Comparison of ENCODE assay signal across 25 mouse cellular contexts in the genomic region with DNA sequence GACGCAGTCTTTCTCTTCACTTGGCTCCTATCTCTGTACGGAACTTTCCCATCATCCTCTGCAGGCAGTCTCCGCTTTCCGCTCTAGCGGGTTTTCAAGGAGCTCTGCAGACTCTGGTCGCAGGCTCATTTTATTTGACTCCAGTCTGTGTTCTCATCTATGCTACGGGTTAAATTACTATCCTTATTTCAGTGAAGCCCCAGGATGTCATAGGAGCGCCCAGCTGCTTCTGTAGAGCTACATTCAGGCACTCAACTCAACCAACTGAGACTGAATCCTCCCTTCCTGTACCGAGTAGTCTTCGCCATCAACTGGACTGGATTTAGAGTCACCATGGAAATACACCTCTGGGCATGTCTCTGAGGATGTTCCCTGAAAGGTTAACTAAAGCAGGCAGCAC. TPM values are rescaled to one million over a fixed set of nuclear protein-coding genes. Genes with fewer than 3 reads are reported as not detected.
"Had no signal": no experiment of that assay in that cellular context is flagged by ENCODE, and none has a peak within 500 bp of the region (broad histone marks: within the 10 kb centered on the region; RNA-seq: fewer than 3 reads in every experiment).

No protein-coding gene starts in this region.

- DNase-seq: forebrain, postnatal 0 days; gastrocnemius, postnatal 25 days; heart, adult 2 months; heart, postnatal 10 days; heart, postnatal 4 days; kidney, adult 2 months; kidney, adult 9 months had no signal

- ATAC-seq: forebrain, postnatal 0 days; hindbrain, embryonic 16.5 days; inflammation-experienced regulatory T-cells, adult 6 months; intestine, embryonic 15.5 days; intestine, postnatal 0 days; liver, embryonic 12.5 days had no signal

- H3K27me3 ChIP-seq: hindbrain, embryonic 12.5 days; intestine, embryonic 15.5 days had no signal

- H3K4me1 ChIP-seq: liver, embryonic 12.5 days had no signal

- H3K4me3 ChIP-seq: heart, adult 2 months; heart, embryonic 12.5 days; hindbrain, embryonic 10.5 days; hindbrain, embryonic 12.5 days; intestine, embryonic 15.5 days; layer of hippocampus, adult 2 months; left cerebral cortex, adult 2 months; limb, embryonic 13.5 days; limb, embryonic 15.5 days; liver, embryonic 12.5 days had no signal

- H3K9ac ChIP-seq: forebrain, postnatal 0 days; heart, embryonic 12.5 days; hindbrain, embryonic 12.5 days; hindbrain, embryonic 14.5 days; intestine, embryonic 15.5 days; limb, embryonic 13.5 days; limb, embryonic 15.5 days; liver, embryonic 12.5 days; liver, embryonic 14.5 days had no signal

- H3K4me2 ChIP-seq: heart, embryonic 12.5 days; hindbrain, embryonic 12.5 days; hindbrain, embryonic 14.5 days; intestine, embryonic 15.5 days; limb, embryonic 13.5 days; limb, embryonic 15.5 days; liver, embryonic 12.5 days had no signal

- H3K36me3 ChIP-seq: heart, embryonic 12.5 days; hindbrain, embryonic 10.5 days; hindbrain, embryonic 12.5 days; intestine, embryonic 15.5 days; limb, embryonic 13.5 days; limb, embryonic 15.5 days; liver, embryonic 12.5 days had no signal

- H3K9me3 ChIP-seq: heart, embryonic 12.5 days; hindbrain, embryonic 10.5 days; hindbrain, embryonic 12.5 days; intestine, embryonic 15.5 days; limb, embryonic 13.5 days; limb, embryonic 15.5 days; liver, embryonic 12.5 days had no signal

- H3K27ac ChIP-seq: heart, adult 2 months; hindbrain, embryonic 10.5 days; hindbrain, embryonic 12.5 days; hindbrain, embryonic 14.5 days; intestine, embryonic 15.5 days; layer of hippocampus, adult 2 months; left cerebral cortex, adult 2 months; limb, embryonic 13.5 days; limb, embryonic 15.5 days; liver, embryonic 12.5 days; liver, embryonic 14.5 days had no signal

RNA-seq across cellular contexts. Expression of gene Fcrl6, which starts 12.3 kb away (rescaled TPM):
- polyA plus RNA-seq: heart, adult 2 months; heart, embryonic 12.5 days; heart, embryonic 14.5 days; heart, embryonic 16.5 days; hindbrain, embryonic 10.5 days; intestine, embryonic 15.5 days; intestine, postnatal 0 days; kidney, adult 2 months; liver, adult 2 months; liver, embryonic 12.5 days; liver, embryonic 14.5 days had no signal

RNA-seq across cellular contexts. Expression of gene Slamf8, which starts 24.3 kb away (rescaled TPM):
- polyA plus RNA-seq: heart, embryonic 12.5 days; hindbrain, embryonic 10.5 days; hindbrain, embryonic 12.5 days; hindbrain, embryonic 14.5 days; hindbrain, embryonic 16.5 days; liver, embryonic 12.5 days had no signal

RNA-seq across cellular contexts. Expression of gene Vsig8, which starts 58.9 kb away (rescaled TPM):
- polyA plus RNA-seq: heart, adult 2 months; hindbrain, embryonic 10.5 days; inflammation-experienced regulatory T-cells, adult 6 months; limb, embryonic 11.5 days; liver, adult 2 months; liver, embryonic 12.5 days; liver, embryonic 14.5 days had no signal
